Mouse (Mus musculus) brain, embryonic 14.5 days (tissue): ENCODE results near the gene Maf.

Experiments used
- CTCF ChIP-seq: fragments of 200-500 bp; IDR thresholded peaks from 2 replicates; pipeline ENCODE4 v1.5.1; 2012; ENCODE audit warnings: inconsistent platforms, mild to moderate bottlenecking, moderate library complexity, borderline replicate concordance; ENCODE audit not compliant: insufficient read depth, insufficient read length; ENCODE audit errors: extremely low read depth
- POLR2A ChIP-seq: fragments of 200-500 bp; IDR thresholded peaks from 2 replicates; pipeline ENCODE4 v1.6.1; 2012; ENCODE audit warnings: mild to moderate bottlenecking, inconsistent platforms, borderline replicate concordance; ENCODE audit not compliant: poor library complexity, insufficient read depth, insufficient read length, severe bottlenecking; ENCODE audit errors: extremely low read depth

GRCm38 (mm10) chr8:115636751-115637150 is 70.8 kb downstream of the Maf start:
- TF ChIP-seq CTCF, result no peak
- no peak for TF ChIP-seq POLR2A
